Mouse (Mus musculus) neutrophil, adult 5-6 weeks (primary cell): ENCODE measurements around the gene Nlrp2. TPM values are rescaled to one million over a fixed set of nuclear protein-coding genes. Genes with fewer than 3 reads are reported as not detected.

Experiments used
- ATAC-seq: fragments of 151-379, 151-347 bp; 2 replicates; pipeline ENCODE4 v1.8.0; 2017; ENCODE audit warnings: mild to moderate bottlenecking, moderate TSS enrichment; ENCODE audit not compliant: insufficient number of reproducible peaks, poor library complexity, low FRiP score, severe bottlenecking; ENCODE audit errors: extremely low read depth
- total RNA-seq: library from RNA; stranded (forward); fragments of 200-1000 nt; gene quantifications from 2 replicates; pipeline ENCODE4 v1.2.3, GENCODE M21; 2017

Gene Nlrp2
- not detected in 2 replicates for total RNA-seq

DNA sequence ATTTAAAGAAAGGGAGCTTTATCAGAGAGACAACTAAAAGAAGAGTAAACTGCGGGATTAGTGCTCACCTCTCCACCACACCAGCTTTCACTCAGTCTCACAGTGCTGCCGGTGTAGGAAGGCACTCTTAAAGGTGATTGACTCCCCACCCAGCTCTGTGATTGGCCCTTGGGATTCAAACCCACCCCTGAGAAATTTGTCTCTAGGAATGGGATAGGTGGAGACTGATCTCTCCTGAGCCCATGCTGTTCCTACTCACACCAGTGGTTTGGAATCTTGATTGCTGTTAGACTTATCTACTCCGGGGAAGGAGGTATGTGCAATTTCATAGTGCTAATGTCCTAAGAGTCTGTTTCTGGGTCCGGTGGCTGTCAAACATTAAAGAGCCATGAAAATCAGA lies at the start of gene Nlrp2:
Gene Nlrp2, minus strand, starts transcription at position 101 of the 400 bp plus-strand sequence.
- no peak for ATAC-seq

GRCm38 (mm10) chr7:5366724-5367123 lies 15.9 kb upstream of the Nlrp2 start:
- no peak for ATAC-seq

- no peak for ATAC-seq
These were observed 12.8 kb upstream of the Nlrp2 start for GRCm38 (mm10) chr7:5363599-5363998.

DNA sequence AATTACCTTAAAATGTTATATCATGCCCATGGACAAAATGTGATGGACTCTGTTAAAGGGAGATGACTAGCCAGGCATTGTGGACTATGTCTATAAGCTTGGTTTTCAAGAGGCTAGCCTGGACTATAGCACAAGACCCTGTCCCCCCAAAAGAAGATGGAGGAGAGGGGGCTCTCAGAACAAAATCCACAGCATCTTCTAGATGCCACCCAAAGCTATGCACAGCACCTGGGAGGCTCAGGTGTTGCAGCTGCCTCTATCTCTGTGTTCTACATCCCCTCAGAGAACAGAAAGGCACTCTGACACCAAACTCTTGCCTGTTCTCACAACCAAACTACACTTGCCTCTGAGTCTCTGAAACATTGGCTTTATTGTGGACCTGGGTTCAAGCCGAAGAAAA lies 598 bp downstream of the Nlrp2 start, which contains the start of gene Gm5065:
Gene Gm5065, plus strand, starts transcription at position 301 of the 400 bp plus-strand sequence.
- ATAC-seq: no peak

DNA sequence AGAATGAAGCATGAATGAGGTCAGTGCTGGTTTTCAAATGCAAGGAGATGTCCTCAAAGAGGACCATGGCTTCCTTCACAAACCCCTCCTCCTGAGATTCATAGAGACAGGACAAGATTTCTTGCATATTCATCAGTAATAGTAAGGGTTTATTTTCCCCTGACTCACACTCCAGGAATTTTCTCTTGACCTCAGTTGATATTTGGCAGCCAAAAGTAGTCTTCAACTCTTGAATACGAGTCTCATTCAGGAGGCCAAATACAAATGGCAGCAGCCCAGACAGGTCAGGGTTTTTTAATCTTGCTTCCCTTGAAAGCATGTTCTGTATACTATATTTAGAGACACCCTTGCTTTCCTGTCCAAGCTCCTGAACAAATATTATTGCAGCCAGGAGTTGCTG lies 23.3 kb downstream of the Nlrp2 start:
- ATAC-seq: no peak

DNA sequence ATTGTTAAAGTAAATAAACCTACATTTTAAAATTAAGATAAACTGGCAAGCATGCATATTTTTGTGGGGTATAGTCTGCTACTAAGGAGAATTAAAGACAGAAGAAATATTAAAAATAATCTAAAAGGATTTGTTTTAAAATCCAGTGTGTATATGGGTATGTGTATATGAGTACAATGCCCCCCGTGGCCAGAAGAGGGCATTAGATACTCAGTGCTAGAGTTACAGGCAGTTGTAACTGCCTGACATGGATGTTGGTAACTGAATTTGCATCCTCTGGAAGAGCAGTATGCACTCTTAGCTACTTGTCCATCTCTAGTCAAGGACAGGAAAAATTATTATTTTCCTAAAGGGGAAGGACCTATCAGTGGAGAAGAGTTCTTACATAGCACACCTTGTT lies 62.6 kb downstream of the Nlrp2 start:
- no peak for ATAC-seq

GRCm38 (mm10) chr7:5263051-5263450 lies 87.8 kb downstream of the Nlrp2 start:
- ATAC-seq: no peak

Other genes with a start within 250 kb of the Nlrp2 start
- not detected in 2 replicates for gene Rfpl4, start 234.1 kb downstream of the Nlrp2 start, total RNA-seq
- 0.98 TPM in 1 of 2 replicates, not detected in the other for gene Rasl2-9, start 225.1 kb downstream of the Nlrp2 start, total RNA-seq
- not detected in 2 replicates for gene Vmn1r55, start 201.4 kb downstream of the Nlrp2 start, total RNA-seq
- not detected in 2 replicates for gene Vmn1r56, start 154.3 kb downstream of the Nlrp2 start, total RNA-seq
- not detected in 2 replicates for gene Vmn1r57, start 132.5 kb downstream of the Nlrp2 start, total RNA-seq
- not detected in 2 replicates for gene Gm5065, start 498 bp downstream of the Nlrp2 start, total RNA-seq
- gene Vmn1r58, start 62.4 kb upstream of the Nlrp2 start, total RNA-seq: not detected in 2 replicates
- gene Vmn1r59, start 105.7 kb upstream of the Nlrp2 start, total RNA-seq: not detected in 2 replicates
- not detected in 2 replicates for gene Vmn2r28, start 142.9 kb upstream of the Nlrp2 start, total RNA-seq
- 0.12 TPM in 1 of 2 replicates, not detected in the other for gene Vmn1r60, start 196.3 kb upstream of the Nlrp2 start, total RNA-seq